Mouse (Mus musculus) neural tube, embryonic 14.5 days (tissue): ENCODE measurements at regions not wholly inside any gene's neighbourhood (a gene's known extent, or its start where the extent isn't known, plus 50 kb on each side); places are given as distances from the start of the nearest gene placed in this dataset.

ENCODE experiments used
- ATAC-seq: fragments of 200-750 bp; cut with Nextera tagmentation; 2 replicates; pipeline ENCODE4 v1.8.0; 2017; ENCODE audit warnings: low read depth, mild to moderate bottlenecking, moderate TSS enrichment, moderate library complexity
- H3K27ac ChIP-seq: fragments of 300-500 bp; sonication (generic); 2 replicates; pipeline ENCODE4 v1.5.1; 2014; ENCODE audit warnings: low read depth, mild to moderate bottlenecking, control low read depth, low read length, moderate library complexity, mixed read lengths
- H3K27me3 ChIP-seq: fragments of 300-500 bp; sonication (generic); 2 replicates; pipeline ENCODE4 v1.6.1; 2014; ENCODE audit warnings: low read length; ENCODE audit not compliant: control insufficient read depth, insufficient read depth
- H3K36me3 ChIP-seq: fragments of 300-500 bp; sonication (generic); 2 replicates; pipeline ENCODE4 v1.6.1; 2014; ENCODE audit warnings: low read length, mixed read lengths; ENCODE audit not compliant: control insufficient read depth, insufficient read depth
- H3K4me1 ChIP-seq: fragments of 300-500 bp; sonication (generic); 2 replicates; pipeline ENCODE4 v1.6.1; 2014; ENCODE audit warnings: low read length; ENCODE audit not compliant: control insufficient read depth, insufficient read depth
- H3K4me2 ChIP-seq: fragments of 300-500 bp; sonication (generic); 2 replicates; pipeline ENCODE4 v1.6.1; 2014; ENCODE audit warnings: mild to moderate bottlenecking, low read depth, low read length, control low read depth
- H3K4me3 ChIP-seq: fragments of 300-500 bp; sonication (generic); 2 replicates; pipeline ENCODE4 v1.5.1; 2014; ENCODE audit warnings: low read depth, low read length, control low read depth, mixed read lengths
- H3K9ac ChIP-seq: fragments of 300-500 bp; sonication (generic); replicated peaks from 2 replicates; pipeline ENCODE4 v1.6.1; 2014; ENCODE audit warnings: low read depth, mild to moderate bottlenecking, control low read depth, low read length, mixed read lengths
- H3K9me3 ChIP-seq: fragments of 300-500 bp; sonication (generic); 2 replicates; pipeline ENCODE4 v1.6.1; 2016; ENCODE audit warnings: low read length; ENCODE audit not compliant: control insufficient read depth
- WGBS: fragments of 180-500 bp; shearing (Covaris S2); extraction: QIAGEN DNeasy Blood & Tissue Kit; methylation state at CpG from one replicate; pipeline ENCODE4 v1.1.7; 2014; 5-methylcytosine and 5-hydroxymethylcytosine counted together

DNA sequence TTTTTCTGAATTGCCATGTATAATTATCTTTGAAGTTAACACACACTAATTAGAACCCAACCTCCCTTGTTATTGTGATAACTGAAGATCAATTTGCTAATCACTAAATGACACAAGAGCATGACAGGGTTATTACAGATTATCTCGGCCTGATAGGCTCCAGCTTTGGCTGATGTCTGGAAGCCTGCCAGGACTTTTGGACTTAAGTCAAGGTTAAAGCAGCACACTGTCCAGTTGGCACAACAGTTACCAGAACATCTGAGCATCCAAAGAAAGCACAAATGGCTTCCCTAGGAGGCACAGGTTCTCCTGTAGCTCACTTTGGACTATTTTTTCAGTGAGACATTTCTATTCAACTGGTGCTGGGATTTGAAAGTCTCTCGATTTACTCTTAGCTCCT lies 475.0 kb upstream of the A730009L09Rik start:
- H3K36me3 ChIP-seq: no peaks in the 10 kb centered on the region
- no peaks in the 10 kb centered on the region for H3K27me3 ChIP-seq
- H3K27ac ChIP-seq: no peak overlapping the region
- H3K4me3 ChIP-seq: no peak overlapping the region
- H3K4me2 ChIP-seq: no peak overlapping the region
- no peak overlapping the region for H3K9ac ChIP-seq
- WGBS: 76% methylated on average over 2 of the region's 2 CpGs
- ATAC-seq: no peak
- H3K4me1 ChIP-seq: no peaks in the 10 kb centered on the region
- H3K9me3 ChIP-seq: no peaks in the 10 kb centered on the region

- Histone ChIP-seq H3K4me2 (no peak overlapping the region), H3K9ac (no peak overlapping the region), H3K36me3 (no peaks in the 10 kb centered on the region), H3K27ac (no peak overlapping the region), H3K4me1 (no peaks in the 10 kb centered on the region), H3K4me3 (no peak overlapping the region), H3K27me3 (no peaks in the 10 kb centered on the region), H3K9me3 (no peaks in the 10 kb centered on the region)
- peak; percentile 90 for ATAC-seq
- 74% methylated on average over 4 of the region's 4 CpGs for WGBS
These were observed 472.9 kb upstream of the A730009L09Rik start for GRCm38 (mm10) chr16:84042010-84042449.

GRCm38 (mm10) chr16:84045333-84045732 lies 469.6 kb upstream of the A730009L09Rik start:
- Histone ChIP-seq H3K4me1 (no peaks in the 10 kb centered on the region), H3K27ac (no peak overlapping the region), H3K9me3 (no peaks in the 10 kb centered on the region), H3K27me3 (no peaks in the 10 kb centered on the region), H3K36me3 (no peaks in the 10 kb centered on the region), H3K4me3 (no peak overlapping the region), H3K4me2 (no peak overlapping the region), H3K9ac (no peak overlapping the region)
- no peak for ATAC-seq
- WGBS: 83% methylated on average over 1 of the region's 1 CpGs
